Mouse (Mus musculus) monocyte, adult 2 months (primary cell): ENCODE results near the gene Parn.
"Not testable (repeated sequence)": the region's sequence is repeated elsewhere in the genome, so short reads cannot be mapped to it uniquely, and the experiment has no call there.

Experiments used
- DNase-seq, 2 experiments: peaks; one replicate each; pipeline ENCODE4 v3.0.0; 2022; ENCODE audit warnings: low spot score in 2 of 2, low read depth in 1 of 2

Gene Parn

GRCm38 (mm10) chr16:13667878-13668343, at the start of gene Parn:
Gene Parn, minus strand, starts transcription at chr16:13668170.
- peak; percentile 83 to 93 for DNase-seq

DNA sequence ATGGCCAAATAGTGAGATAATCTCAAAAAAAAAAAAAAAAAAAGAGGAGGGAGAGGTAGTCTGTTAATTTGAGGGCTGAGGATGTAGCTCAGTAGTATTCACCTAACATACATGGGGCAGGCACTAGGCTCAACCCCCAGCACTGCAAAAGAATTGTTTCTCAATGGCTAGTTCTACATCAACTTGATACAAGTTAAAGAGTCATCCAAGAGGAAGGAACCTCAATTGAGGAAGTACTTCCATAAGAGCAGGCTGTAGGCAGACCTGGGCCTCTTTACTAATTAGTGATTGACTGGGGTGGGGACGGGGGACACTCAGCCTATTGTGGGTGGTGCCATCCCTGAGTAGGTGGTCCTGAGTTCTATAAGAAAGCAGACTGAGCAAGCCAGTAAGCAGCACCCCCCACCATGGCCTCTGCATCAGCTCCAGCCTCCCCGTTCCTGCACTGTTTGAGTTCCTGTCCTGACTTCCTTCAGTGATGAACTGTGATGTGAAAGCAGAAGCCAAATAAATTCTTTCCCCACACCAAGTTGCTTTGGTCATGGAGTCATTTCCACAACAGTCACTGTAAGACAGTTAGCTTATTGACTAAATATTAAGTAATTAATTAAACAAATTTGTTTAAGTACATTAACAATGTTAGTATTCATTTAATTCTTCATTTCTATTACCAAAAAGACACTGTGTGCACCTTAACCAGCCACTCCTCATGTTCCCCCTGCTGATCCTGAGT, 49.0 kb upstream of the Parn start:
- peak; percentile 24 for DNase-seq

- no peak for DNase-seq
Observed at GRCm38 (mm10) chr16:13714910-13715309, 46.9 kb upstream of the Parn start.

DNA sequence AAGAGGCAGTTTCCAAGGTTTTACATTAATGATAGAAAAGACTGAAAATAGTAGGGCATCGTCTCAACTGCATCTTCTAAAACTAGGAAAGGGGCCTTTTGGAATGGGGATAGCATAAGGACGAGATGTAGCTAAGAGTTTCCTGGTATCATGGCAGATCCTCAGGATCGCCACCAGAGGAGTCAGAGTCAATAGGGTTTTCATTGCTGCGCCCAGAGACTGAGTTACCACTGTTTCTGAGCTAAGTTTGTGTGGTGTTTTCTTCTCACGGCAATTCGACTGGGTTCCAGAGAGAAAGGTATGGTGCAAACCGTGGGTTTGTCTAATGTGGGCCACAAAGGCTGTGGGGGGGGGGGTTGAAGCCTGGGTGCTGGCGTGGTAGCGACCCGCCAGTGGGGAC, 36.7 kb upstream of the Parn start:
- DNase-seq = no peak

DNA sequence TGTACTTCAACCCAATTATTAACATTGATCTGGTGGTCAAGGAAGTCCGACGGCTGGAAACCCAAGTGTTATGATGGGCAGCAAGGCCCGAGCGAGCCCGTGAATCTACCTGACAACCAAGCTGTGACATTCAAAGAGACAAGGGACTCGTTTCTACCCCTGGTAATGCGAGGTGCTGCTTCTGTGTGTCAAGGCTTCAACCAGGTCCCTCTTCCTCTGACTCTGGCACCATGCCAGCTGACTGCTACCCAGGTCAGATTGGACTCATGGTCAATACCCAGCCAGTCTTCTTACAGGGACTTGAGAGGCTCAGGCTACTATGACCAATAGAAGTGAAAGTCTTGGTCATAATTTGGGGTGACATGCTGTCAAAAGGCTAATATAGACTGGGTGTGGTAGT, 34.2 kb upstream of the Parn start:
- DNase-seq = no peak

DNA sequence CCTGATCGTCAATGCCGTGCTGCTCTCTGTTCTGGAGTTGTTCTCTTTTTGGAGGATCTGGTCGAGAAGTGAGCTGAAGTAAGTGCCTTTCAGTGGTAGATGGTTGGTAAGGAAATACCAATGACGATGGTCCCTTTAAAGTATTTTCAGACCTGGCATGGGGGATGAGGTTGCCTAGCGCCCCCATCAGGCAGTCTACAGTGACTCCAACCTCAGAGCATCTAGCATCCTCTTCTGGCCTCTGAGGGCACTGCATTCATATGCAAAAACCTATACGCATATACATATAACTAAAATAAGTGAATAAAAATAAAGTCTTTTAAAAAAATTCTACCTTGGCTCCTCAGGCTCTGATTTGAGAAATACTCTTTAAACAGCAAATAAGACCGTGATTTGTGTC, 31.0 kb upstream of the Parn start:
- DNase-seq = no peak

DNA sequence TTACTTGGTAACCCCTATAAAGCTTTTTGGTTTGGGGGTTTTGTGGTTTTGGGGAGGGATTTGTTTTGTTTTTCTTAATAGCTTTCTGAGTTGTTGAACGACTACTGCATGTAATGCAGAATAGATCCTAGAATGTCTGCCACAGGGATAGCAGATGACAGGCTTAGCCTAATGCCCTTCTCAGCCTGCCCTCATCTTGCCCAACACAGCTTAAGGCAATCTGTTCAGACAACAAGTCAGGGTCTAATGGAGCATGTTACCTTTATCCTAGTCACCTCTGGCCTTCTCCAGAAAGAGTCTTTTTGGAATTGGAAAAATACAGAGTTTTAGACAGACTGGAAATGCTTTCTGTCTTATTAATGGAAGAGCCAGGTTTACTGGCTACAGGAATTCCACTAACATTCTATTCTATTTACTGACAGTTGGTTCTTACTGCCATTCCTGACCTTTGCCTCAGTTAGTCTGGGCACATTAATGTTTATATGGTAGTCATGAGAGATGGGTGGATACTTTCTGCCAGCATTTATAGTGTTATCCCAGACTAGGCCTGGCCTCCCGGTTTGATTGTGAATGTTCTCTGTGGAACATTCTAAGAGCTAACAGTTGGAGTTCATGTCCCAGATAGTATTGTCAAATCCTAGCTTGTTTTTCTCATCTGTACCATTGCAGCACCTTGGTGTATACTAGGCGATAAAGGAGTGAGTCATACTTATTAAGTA, 10.8 kb upstream of the Parn start:
- no peak for DNase-seq

DNA sequence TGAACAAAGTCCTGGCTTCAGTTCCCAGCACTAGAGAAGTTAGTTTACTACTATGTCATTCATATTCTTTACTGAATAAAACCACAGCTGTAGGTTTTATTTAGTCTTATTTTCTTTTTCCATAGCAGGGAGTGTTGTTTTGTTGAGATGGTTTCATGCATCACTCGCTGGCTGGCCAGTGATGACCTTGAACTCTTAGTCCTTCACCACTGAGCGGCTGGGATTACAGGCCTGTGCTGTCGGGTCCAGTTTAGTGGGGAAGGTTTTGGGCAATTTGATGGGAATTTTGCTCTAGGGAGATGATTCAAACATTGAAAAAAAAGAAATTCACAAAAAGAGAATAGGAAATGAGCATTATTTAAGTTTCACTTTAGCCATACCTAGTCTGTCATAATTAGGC, 6.5 kb upstream of the Parn start:
- no peak for DNase-seq

GRCm38 (mm10) chr16:13673114-13673513, 5.1 kb upstream of the Parn start:
- no peak for DNase-seq

DNA sequence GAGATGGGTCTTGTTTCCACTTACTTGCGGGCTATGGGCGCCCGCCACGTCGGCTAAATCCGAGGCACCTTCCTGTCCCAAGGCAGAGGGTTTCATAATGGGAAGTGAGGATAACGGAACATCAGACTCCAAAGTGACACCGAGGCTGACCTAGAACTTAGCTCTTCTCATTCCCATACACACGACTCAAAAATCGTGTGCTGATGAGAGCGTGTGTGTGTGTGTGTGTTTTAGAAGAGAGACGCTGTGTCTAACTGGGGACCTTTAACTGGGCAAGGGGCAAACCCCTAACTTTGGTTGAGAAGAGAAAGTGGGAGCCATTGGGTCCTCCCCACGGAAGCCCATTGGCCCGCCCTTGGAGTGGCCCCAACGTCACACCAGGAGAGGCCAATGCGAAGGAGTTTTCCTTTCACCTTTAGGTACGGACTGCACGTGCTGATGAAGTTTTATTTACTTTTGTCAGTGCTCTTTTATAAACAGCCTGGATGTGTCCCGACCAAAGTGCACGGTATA, 4.5 kb upstream of the Parn start:
- peak; percentile 29 to 70 for DNase-seq

DNA sequence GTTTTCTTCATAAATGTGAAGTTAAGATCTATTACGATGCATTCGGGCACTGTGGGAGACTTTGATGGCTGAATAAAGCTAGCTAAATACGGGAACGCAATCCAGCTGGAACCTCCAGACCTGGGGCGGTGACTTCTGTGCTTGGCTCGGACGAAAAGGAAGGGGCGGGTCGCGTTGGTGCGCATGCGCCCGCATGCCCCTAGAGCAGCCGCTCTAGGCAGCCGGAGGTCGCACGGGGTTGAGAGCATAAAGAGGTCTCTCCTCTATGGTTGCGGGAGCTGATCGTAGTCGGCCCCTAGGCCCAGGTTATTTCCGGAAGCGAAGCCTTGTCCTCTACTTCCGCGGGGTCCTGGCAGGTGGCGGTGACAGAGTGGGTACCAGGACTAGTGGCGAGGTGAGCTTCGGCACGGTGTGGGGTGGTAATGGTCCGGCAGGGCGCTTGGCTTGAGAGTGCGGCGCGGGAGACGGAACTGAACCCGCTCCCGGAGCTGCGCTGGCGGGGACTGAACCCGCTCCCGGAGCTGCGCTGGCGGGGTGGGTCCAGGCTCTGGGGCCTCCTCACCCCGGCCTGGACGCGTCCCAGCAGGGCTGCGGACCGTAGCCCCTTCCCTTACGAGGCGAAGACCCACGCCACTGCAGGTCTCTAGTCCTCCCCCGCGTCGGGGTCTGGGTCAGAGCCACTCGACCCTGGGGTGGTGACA, 3.9 kb upstream of the Parn start, which contains the start of the genes Bfar and 3110001I22Rik:
Gene Bfar (plus strand): TSS at position 174 of the 701 bp plus-strand sequence.
Gene 3110001I22Rik (plus strand): TSS at position 245 of the 701 bp plus-strand sequence.
- DNase-seq = peak; percentile 59 to 80

- not testable (repeated sequence) for DNase-seq
Observed at GRCm38 (mm10) chr16:13670896-13671295, 2.9 kb upstream of the Parn start.

GRCm38 (mm10) chr16:13669282-13669681, 1.3 kb upstream of the Parn start:
- DNase-seq = no peak

GRCm38 (mm10) chr16:13668402-13669108, 585 bp upstream of the Parn start:
- DNase-seq = no peak

DNA sequence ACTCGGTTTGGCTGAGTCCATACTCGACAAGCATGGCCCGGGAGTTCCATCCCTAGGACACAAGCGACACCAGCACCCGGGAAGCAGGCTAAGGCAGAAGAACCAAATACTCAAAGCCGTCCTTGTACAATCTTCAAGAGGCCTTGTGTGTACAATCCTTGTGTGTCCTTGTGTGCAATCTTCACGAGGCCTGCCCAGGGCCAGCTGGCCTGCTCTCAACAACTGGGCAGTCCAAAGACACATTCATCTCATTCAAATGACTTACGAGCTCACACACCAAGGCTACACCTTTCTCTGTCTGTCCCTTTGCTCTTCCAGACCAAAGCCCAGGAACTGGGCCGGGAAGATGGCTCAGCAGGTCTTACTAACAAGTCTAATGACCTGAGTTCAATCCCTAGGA, 7.2 kb downstream of the Parn start:
- no peak for DNase-seq

DNA sequence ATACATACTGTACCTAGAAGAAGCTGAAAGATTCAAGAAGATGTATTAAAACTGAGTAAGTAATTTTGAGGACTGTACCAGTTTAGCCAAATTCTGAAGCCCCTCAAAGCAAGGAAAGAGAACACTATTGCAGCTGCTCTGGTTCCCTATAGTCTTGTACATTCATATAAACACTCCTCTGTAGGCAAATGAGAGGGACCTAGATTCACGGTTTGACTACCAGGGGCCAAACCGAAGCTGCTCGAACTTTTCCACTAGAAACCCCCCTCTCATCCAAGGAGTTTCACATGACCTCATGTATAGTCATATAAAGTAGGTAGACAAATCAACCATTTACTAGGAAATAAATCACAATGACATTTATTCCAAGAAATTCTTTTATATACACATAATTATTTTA, 9.1 kb downstream of the Parn start:
- no peak for DNase-seq

DNA sequence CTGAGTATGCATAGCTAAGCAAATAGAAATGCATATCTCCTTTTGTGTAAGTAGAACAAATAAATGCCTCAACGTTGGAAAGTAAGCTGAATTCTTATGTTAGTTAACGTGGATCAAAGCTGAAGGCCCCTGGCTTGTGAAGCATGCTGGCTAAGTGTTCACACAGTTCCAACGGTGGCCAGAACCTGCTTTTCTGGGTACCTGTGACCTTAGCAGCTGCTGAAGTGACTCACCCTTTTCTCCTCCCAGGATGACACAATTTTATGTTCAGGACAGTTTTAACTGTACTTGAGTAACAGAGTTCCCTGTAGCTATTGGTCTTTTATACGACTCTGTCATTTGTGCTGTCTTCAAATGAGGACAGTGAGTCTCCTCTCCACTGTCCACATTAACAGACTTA, 22.0 kb downstream of the Parn start:
- DNase-seq = no peak

- no peak for DNase-seq
Observed at GRCm38 (mm10) chr16:13644474-13644873, 23.5 kb downstream of the Parn start.

DNA sequence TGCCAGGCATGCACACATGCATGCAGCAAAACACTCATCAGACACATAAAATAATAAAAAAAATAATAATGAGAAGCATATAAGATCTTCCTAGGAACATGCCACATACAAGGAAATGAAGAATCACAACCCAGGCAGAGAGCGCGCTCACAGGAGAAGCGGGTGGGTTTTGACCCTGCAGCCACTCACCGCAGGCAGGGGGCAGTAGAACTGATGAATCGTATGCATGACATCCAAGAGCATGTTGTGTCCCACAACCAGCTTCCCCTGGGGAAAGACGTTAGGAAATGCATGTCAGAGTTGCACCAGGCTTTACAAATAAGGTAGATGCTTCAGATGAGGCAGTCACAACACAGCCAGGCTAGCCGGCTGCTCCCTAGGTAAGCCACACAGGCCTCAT, 27.9 kb downstream of the Parn start:
- no peak for DNase-seq

DNA sequence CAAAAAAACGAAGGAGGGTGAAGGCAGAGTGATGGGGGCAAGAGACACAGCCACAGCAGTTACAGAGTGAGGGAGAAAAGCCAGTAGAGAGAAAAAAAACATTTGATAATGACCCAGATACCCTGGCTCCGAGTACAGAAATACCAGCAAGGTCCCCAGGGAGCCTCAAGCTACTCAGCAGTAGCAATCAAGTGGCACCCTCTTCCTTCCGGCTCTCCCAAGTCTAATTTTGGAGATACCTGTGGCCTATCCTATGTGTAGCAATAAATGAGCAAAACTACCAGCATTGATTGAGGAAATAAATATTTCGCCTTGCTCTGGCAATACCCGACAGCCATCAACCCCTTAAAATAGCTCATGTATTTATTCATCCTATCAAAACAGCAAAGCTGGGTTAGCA, 28.5 kb downstream of the Parn start:
- no peak for DNase-seq

DNA sequence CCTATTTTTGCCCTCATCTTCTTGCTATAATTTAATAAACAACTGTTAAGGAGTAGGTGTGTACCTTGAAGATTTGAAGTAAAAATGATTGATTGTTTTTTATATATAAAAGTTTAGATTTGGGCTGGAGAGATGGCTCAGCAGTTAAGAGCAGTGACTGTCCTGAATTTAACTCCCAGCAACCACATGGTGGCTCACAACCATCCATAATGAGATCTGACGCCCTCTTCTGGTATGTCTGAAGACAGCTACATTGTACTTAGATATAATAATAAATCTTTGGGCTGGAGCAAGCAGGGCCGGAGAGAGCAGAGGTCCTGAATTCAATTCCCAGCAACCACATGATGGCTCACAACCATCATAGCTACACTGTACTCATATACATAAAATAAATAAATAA, 29.8 kb downstream of the Parn start:
- not testable (repeated sequence) for DNase-seq
